Mouse (Mus musculus): ENCODE results near the gene Olfr373. TPM values are rescaled to one million over a fixed set of nuclear protein-coding genes. Genes with fewer than 3 reads are reported as not detected.

Olfr373 gene
- total and polyA plus RNA-seq, 3 experiments: 0.29 TPM; not detected in 2

DNA sequence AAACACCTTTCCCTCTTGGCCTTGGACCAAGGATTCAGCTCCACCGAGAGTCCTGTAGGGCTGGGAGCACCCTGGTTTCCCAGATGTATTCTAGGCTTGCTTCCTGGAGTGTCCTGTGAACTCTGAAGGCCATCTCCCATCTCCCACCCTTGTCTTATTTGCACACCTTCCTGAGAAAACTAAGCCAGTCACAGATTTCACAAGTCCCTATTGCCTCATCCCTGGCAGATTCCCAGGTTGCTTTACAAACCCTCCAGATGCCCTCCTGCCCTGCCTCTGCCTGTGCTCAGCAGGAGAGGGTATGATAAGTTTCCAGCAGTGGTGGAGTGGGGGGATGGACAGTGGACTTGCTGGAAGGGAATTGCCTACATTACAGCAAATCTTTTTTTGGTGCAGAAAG lies 63.1 kb downstream of the Olfr373 start:
- no peak overlapping the region for H3K4me2 ChIP-seq (ENCODE audit: insufficient read depth, low read depth, poor library complexity, severe bottlenecking)
- no peak overlapping the region for H3K9ac ChIP-seq (ENCODE audit: insufficient read depth, low read depth)
- peaks cover 7 to 65% of the 10 kb centered on the region in 2 experiments for H3K4me1 ChIP-seq (ENCODE audit: control insufficient read depth in 1 of 2, insufficient read depth in 2 of 2)
- no peak overlapping the region for H3K4me3 ChIP-seq (replicated peaks in 1 of 3; ENCODE audit: low read depth in 2 of 3, low read length in 2 of 3, poor library complexity in 1 of 3)
- dilution Hi-C loops (cut with MboI; ENCODE audit: extremely low pct_ligation_motif_present, extremely low pct_unique_long_range_greater_than_20kb, low sequenced_read_pairs) (no loop called here), in situ Hi-C loops (cut with MboI; ENCODE audit: low pct_ligation_motif_present, low pct_unique_long_range_greater_than_20kb, low sequenced_read_pairs) (no loop called here)
- peaks cover 73 to 91% of the 10 kb centered on the region in 2 experiments for H3K36me3 ChIP-seq (replicated peaks in 1 of 2; ENCODE audit: control insufficient read depth in 1 of 2, insufficient read depth in 1 of 2, low read length in 1 of 2)
- H3K27ac ChIP-seq (ENCODE audit: insufficient read depth, low read depth): no peak overlapping the region
- no peak for DNase-seq (ENCODE audit: extremely low read depth)
- TF ChIP-seq NELFE (IDR thresholded peaks at IDR 0.05; ENCODE audit: low read depth, low read length) (no peak), RCOR1 (conservative IDR thresholded peaks at IDR 0.05; ENCODE audit: low read depth, low read length) (no peak), E2F4 (IDR thresholded peaks at IDR 0.05; ENCODE audit: insufficient replicate concordance, low read depth, low read length) (no peak), CHD1 (IDR thresholded peaks at IDR 0.05; ENCODE audit: low read depth, low read length) (no peak), ELF1 (IDR thresholded peaks at IDR 0.05; ENCODE audit: low read depth, low read length) (no peak), MEF2A (IDR thresholded peaks at IDR 0.05; ENCODE audit: borderline replicate concordance, low read depth, low read length) (no peak)
- H3K9me3 ChIP-seq (replicated peaks; ENCODE audit: low read length): no peaks in the 10 kb centered on the region
- peaks cover under 1% of the 10 kb centered on the region for H3K79me2 ChIP-seq (replicated peaks; ENCODE audit: control insufficient read depth, extremely low read depth, insufficient read depth, poor library complexity, severe bottlenecking)
- H3K27me3 ChIP-seq (replicated peaks): no peaks in the 10 kb centered on the region

DNA sequence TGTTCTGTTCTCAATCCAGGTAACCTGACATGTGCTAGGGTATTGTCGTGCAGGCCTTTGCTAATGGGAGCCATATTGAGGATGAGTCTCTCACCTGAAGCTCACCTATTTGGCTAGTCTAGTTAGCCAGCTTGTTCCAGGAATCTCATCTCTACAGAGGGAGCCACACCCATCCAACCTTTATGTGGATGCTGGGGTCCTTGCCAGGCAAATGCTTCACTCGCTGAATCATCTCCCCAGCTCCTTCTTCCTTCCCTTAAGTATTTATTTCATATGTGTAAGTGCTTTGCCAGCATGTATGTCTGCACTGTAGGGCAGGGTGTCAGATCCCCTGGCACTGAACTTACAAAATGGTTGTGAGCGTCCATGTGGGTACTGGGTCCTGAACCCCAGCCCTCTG lies 63.6 kb downstream of the Olfr373 start:
- Histone ChIP-seq H3K4me3 (replicated peaks in 1 of 3; ENCODE audit: low read depth in 2 of 3, low read length in 2 of 3, poor library complexity in 1 of 3) (no peak overlapping the region), H3K9ac (ENCODE audit: insufficient read depth, low read depth) (no peak overlapping the region), H3K36me3 (replicated peaks in 1 of 2; ENCODE audit: control insufficient read depth in 1 of 2, insufficient read depth in 1 of 2, low read length in 1 of 2) (peaks cover 73 to 91% of the 10 kb centered on the region in 2 experiments), H3K4me2 (ENCODE audit: insufficient read depth, low read depth, poor library complexity, severe bottlenecking) (no peak overlapping the region), H3K27me3 (replicated peaks) (no peaks in the 10 kb centered on the region), H3K27ac (ENCODE audit: insufficient read depth, low read depth) (no peak overlapping the region), H3K9me3 (replicated peaks; ENCODE audit: low read length) (no peaks in the 10 kb centered on the region), H3K79me2 (replicated peaks; ENCODE audit: control insufficient read depth, extremely low read depth, insufficient read depth, poor library complexity, severe bottlenecking) (peaks cover 5% of the 10 kb centered on the region), H3K4me1 (ENCODE audit: control insufficient read depth in 1 of 2, insufficient read depth in 2 of 2) (peaks cover 7 to 68% of the 10 kb centered on the region in 2 experiments)
- no peak for DNase-seq (ENCODE audit: extremely low read depth)
- in situ Hi-C loops (cut with MboI; ENCODE audit: low pct_ligation_motif_present, low pct_unique_long_range_greater_than_20kb, low sequenced_read_pairs) (no loop called here), dilution Hi-C loops (cut with MboI; ENCODE audit: extremely low pct_ligation_motif_present, extremely low pct_unique_long_range_greater_than_20kb, low sequenced_read_pairs) (no loop called here)
- TF ChIP-seq ELF1 (IDR thresholded peaks at IDR 0.05; ENCODE audit: low read depth, low read length) (no peak), PAX5 (IDR thresholded peaks at IDR 0.05; ENCODE audit: low read length) (no peak), MAZ (IDR thresholded peaks at IDR 0.05; ENCODE audit: low read depth, low read length) (no peak), SMC3 (IDR thresholded peaks at IDR 0.05; ENCODE audit: low read depth, low read length) (no peak), UBTF (IDR thresholded peaks at IDR 0.05; ENCODE audit: low read depth, low read length) (no peak), RCOR1 (conservative IDR thresholded peaks at IDR 0.05; ENCODE audit: low read depth, low read length) (no peak), CTCF (conservative IDR thresholded peaks at IDR 0.05 in 1 of 2, IDR thresholded peaks at IDR 0.05 in 1 of 2; ENCODE audit: low read depth in 2 of 2, low read length in 2 of 2) (no peak), RAD21 (IDR thresholded peaks at IDR 0.05; ENCODE audit: low read depth, low read length) (no peak)

DNA sequence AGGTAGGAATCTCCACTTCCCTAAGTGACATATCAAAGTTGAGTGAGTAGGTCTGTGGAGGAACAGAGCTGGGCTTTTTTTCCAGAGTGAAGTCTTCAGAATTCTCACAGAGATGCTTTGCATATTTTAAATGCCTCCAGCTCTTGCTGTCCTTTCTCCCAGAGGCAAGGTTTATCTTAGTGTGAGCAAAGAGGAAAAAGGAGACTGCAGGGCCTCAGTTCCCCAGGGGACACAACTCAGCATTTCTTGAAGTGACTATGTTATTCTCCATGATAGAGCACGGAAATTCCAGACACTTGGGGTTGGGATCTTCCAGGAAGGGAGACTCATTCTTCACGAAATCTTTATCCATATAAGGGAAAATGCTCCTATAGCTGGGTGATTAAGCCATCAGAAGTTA lies 64.3 kb downstream of the Olfr373 start:
- Histone ChIP-seq H3K36me3 (replicated peaks in 1 of 2; ENCODE audit: control insufficient read depth in 1 of 2, insufficient read depth in 1 of 2, low read length in 1 of 2) (peaks cover 74 to 89% of the 10 kb centered on the region in 2 experiments), H3K4me1 (ENCODE audit: control insufficient read depth in 1 of 2, insufficient read depth in 2 of 2) (peaks cover 7 to 67% of the 10 kb centered on the region in 2 experiments), H3K9me3 (replicated peaks; ENCODE audit: low read length) (no peaks in the 10 kb centered on the region), H3K4me2 (ENCODE audit: insufficient read depth, low read depth, poor library complexity, severe bottlenecking) (no peak overlapping the region), H3K9ac (ENCODE audit: insufficient read depth, low read depth) (no peak overlapping the region), H3K27me3 (replicated peaks) (no peaks in the 10 kb centered on the region), H3K79me2 (replicated peaks; ENCODE audit: control insufficient read depth, extremely low read depth, insufficient read depth, poor library complexity, severe bottlenecking) (peaks cover 6% of the 10 kb centered on the region), H3K4me3 (replicated peaks in 1 of 3; ENCODE audit: low read depth in 2 of 3, low read length in 2 of 3, poor library complexity in 1 of 3) (no peak overlapping the region), H3K27ac (ENCODE audit: insufficient read depth, low read depth) (peak overlapping the region; percentile 26; the same call in 1 of the 2 replicates)
- DNase-seq (ENCODE audit: extremely low read depth): no peak
- in situ Hi-C loops (cut with MboI; ENCODE audit: low pct_ligation_motif_present, low pct_unique_long_range_greater_than_20kb, low sequenced_read_pairs): no loop called here
- TF ChIP-seq RCOR1 (conservative IDR thresholded peaks at IDR 0.05; ENCODE audit: low read depth, low read length) (no peak), EP300 (IDR thresholded peaks at IDR 0.05; ENCODE audit: low read length) (no peak), PAX5 (IDR thresholded peaks at IDR 0.05; ENCODE audit: low read length) (no peak), NELFE (IDR thresholded peaks at IDR 0.05; ENCODE audit: low read depth, low read length) (no peak), SIN3A (IDR thresholded peaks at IDR 0.05; ENCODE audit: low read length) (no peak), MAZ (IDR thresholded peaks at IDR 0.05; ENCODE audit: low read depth, low read length) (no peak), SMC3 (IDR thresholded peaks at IDR 0.05; ENCODE audit: low read depth, low read length) (no peak), MAFK (IDR thresholded peaks at IDR 0.05; ENCODE audit: insufficient replicate concordance, low read length) (no peak), BHLHE40 (IDR thresholded peaks at IDR 0.05; ENCODE audit: low read depth, low read length) (no peak), MEF2A (IDR thresholded peaks at IDR 0.05; ENCODE audit: borderline replicate concordance, low read depth, low read length) (no peak), MYC (IDR thresholded peaks at IDR 0.05; ENCODE audit: low read depth, low read length) (no peak), ZKSCAN1 (IDR thresholded peaks at IDR 0.05; ENCODE audit: borderline replicate concordance, low read depth, low read length) (no peak), RAD21 (IDR thresholded peaks at IDR 0.05; ENCODE audit: low read depth, low read length) (no peak), UBTF (IDR thresholded peaks at IDR 0.05; ENCODE audit: low read depth, low read length) (no peak), USF1 (IDR thresholded peaks at IDR 0.05; ENCODE audit: low read depth, low read length) (no peak), MXI1 (IDR thresholded peaks at IDR 0.05; ENCODE audit: low read depth, low read length) (no peak)
- dilution Hi-C loops (cut with MboI; ENCODE audit: extremely low pct_ligation_motif_present, extremely low pct_unique_long_range_greater_than_20kb, low sequenced_read_pairs): no loop called here
